Mouse (Mus musculus) midbrain, postnatal 0 days (tissue): Measurements from ENCODE around the gene Fam240b. TPM values are rescaled to one million over a fixed set of nuclear protein-coding genes. Genes with fewer than 3 reads are reported as not detected.
A peak's percentile ranks its signal among the peaks of the same experiment; 100 is the strongest.

Experiments
- ATAC-seq: fragments of 200-750 bp; cut with Nextera tagmentation; 2 replicates; pipeline ENCODE4 v1.8.0; 2017; ENCODE audit warnings: moderate number of reproducible peaks, mild to moderate bottlenecking, moderate TSS enrichment, moderate library complexity; ENCODE audit not compliant: low FRiP score
- DNase-seq: peaks from one replicate; pipeline ENCODE4 v3.0.0-alpha.2; 2015; ENCODE audit warnings: low spot score
- H3K27ac ChIP-seq: fragments of 300-500 bp; sonication (generic); 2 replicates; pipeline ENCODE4 v1.5.1; 2014; ENCODE audit warnings: low read depth, mild to moderate bottlenecking, low read length, mixed read lengths
- H3K27me3 ChIP-seq: fragments of 300-500 bp; sonication (generic); 2 replicates; pipeline ENCODE4 v1.6.1; 2014; ENCODE audit warnings: low read length, control low read depth, mixed read lengths; ENCODE audit not compliant: insufficient read depth
- H3K36me3 ChIP-seq: fragments of 300-500 bp; sonication (generic); 2 replicates; pipeline ENCODE4 v1.6.1; 2014; ENCODE audit warnings: low read length, control low read depth, mixed read lengths; ENCODE audit not compliant: insufficient read depth
- H3K4me1 ChIP-seq: fragments of 300-500 bp; sonication (generic); 2 replicates; pipeline ENCODE4 v1.6.1; 2014; ENCODE audit warnings: mild to moderate bottlenecking, control low read depth, antibody characterized with exemption, low read length, mixed read lengths; ENCODE audit not compliant: insufficient read depth
- H3K4me2 ChIP-seq: fragments of 300-500 bp; sonication (generic); 2 replicates; pipeline ENCODE4 v1.6.1; 2014; ENCODE audit warnings: low read depth, mild to moderate bottlenecking, low read length, mixed read lengths; ENCODE audit not compliant: poor library complexity, severe bottlenecking
- H3K4me3 ChIP-seq: fragments of 300-500 bp; sonication (generic); 2 replicates; pipeline ENCODE4 v1.5.1; 2014; ENCODE audit warnings: low read depth, mild to moderate bottlenecking, low read length, moderate library complexity
- H3K9ac ChIP-seq: fragments of 300-500 bp; sonication (generic); replicated peaks from 2 replicates; pipeline ENCODE4 v1.6.1; 2014; ENCODE audit warnings: mild to moderate bottlenecking, low read length, moderate library complexity, mixed read lengths; ENCODE audit not compliant: poor library complexity, severe bottlenecking
- H3K9me3 ChIP-seq: fragments of 300-500 bp; sonication (generic); 2 replicates; pipeline ENCODE4 v1.6.1; 2016; ENCODE audit warnings: low read length, control low read depth
- CTCF ChIP-seq: IDR thresholded peaks from 2 replicates; pipeline ENCODE4 v1.5.1; 2016; ENCODE audit warnings: antibody characterized with exemption, mild to moderate bottlenecking
- WGBS: fragments of 180-500 bp; shearing (Covaris S2); extraction: QIAGEN DNeasy Blood & Tissue Kit; methylation state at CpG from one replicate; pipeline ENCODE4 v1.1.7; 2014; 5-methylcytosine and 5-hydroxymethylcytosine counted together
- polyA plus RNA-seq: library from polyadenylated mRNA; unstranded; fragments of >200 nt; fragmentation: Nextera tagmentation; extraction: Ambion mirVana; gene quantifications from 2 replicates; pipeline ENCODE4 v1.2.1, GENCODE M21; 2015
- total RNA-seq: library from RNA; depleted of rRNA; stranded (reverse); fragments of >200 nt; gene quantifications from 2 replicates; pipeline ENCODE4 v1.2.3, GENCODE M21; 2014

Fam240b gene
- total and polyA plus RNA-seq, 2 experiments from 2014 or later, result not detected

DNA sequence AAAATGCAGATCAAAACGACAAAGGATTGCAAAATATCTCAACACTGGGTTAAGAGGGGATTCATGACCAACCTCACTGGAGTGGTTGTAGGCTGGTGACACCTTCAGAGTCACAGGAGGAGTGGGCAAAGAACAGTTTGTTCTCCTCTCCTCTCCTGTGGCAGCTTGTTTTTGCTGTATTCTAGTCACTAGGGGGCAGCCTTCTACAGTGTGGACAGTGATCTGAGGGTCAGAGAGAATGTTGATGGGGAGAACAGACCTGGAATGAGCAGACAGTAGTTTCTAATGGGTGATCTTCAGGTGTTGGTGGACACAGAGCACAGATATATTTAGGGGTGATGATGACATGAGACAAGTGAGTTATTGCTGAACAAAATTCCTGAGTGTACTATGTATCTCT, 49.6 kb downstream of the Fam240b start:
- WGBS, result 3% methylated on average over 1 of the region's 1 CpGs
- H3K4me2 ChIP-seq, result no peak overlapping the region
- no peak overlapping the region for H3K4me3 ChIP-seq
- H3K27me3 ChIP-seq, result no peaks in the 10 kb centered on the region
- no peaks in the 10 kb centered on the region for H3K36me3 ChIP-seq
- ATAC-seq (0 out of 2 replicates have a peak, but pooled peaks have one; percentile 51), DNase-seq (peak; percentile 60)
- no peaks in the 10 kb centered on the region for H3K9me3 ChIP-seq
- H3K9ac ChIP-seq, result no peak overlapping the region
- TF ChIP-seq CTCF, result peak; percentile 79
- H3K4me1 ChIP-seq, result no peaks in the 10 kb centered on the region
- H3K27ac ChIP-seq, result no peak overlapping the region

DNA sequence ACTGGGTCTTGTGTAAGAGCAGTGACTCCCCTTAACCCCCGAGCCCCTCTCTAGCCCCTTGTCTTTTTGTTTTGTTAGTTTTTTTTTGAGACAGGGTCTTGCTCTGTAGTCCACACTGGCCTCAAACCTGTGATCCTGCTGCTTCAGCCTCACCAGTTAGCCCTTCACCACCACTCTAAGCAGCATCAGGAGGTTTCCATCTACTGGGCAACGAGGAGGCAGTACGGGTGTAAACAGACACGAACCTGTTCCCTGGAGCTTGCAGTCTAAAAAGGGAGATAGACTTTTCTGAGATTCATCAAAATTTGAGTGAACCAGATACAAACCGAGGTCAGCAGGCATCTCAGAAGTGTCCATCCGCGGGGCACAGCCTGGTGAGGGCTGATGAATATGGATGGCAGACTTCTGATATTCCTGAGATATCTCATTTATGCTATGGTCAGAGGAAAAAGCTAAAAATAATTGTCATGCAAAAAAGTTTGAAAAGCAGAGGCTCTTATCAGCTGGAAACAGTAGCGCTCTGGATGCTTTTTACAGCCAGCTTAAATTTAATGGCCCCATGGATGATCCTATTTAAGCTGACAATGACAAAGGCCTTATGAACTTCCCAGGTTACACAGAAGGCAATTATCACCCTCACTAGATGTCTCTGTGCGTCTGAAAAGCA, 52.2 kb downstream of the Fam240b start:
- no peaks in the 10 kb centered on the region for H3K4me1 ChIP-seq
- DNase-seq (no peak), ATAC-seq (no peak)
- H3K9me3 ChIP-seq, result no peaks in the 10 kb centered on the region
- no peak overlapping the region for H3K27ac ChIP-seq
- no peak for TF ChIP-seq CTCF
- H3K9ac ChIP-seq, result no peak overlapping the region
- WGBS, result 60% methylated on average over 9 of the region's 9 CpGs
- no peak overlapping the region for H3K4me2 ChIP-seq
- no peaks in the 10 kb centered on the region for H3K36me3 ChIP-seq
- no peak overlapping the region for H3K4me3 ChIP-seq
- no peaks in the 10 kb centered on the region for H3K27me3 ChIP-seq

DNA sequence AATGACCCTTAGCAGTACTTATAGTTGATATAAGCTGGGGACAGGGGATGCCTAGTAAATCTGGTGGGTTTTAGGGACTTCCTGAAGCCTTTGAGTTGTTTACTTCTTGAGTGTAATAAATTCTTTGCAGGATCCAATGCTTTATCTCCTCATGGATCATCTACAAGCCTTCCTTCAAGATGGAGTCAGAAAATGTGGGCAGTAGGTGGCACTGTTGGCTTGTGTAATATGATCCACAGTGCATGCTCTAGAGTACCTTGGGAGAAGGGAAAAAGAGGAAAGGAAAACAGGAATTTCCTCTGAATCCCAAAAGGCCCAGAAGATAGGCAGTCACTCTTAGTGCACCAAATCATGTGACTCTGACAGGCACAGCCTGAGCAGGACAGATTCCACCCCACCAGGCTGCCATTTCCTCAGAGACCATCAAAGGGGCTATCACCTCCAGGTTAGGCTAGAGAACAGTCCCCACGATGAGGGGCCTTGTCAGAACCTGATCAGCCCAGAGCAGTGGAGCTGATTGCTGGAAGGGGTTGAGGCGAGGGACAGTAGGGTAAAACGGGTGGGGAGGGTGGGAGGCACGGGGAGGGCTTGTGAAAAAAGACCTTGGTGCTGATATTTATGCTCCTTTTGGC, 54.2 kb downstream of the Fam240b start:
- Histone ChIP-seq H3K4me3 (no peak overlapping the region), H3K4me2 (no peak overlapping the region), H3K9ac (no peak overlapping the region), H3K27ac (no peak overlapping the region), H3K36me3 (peaks cover 6% of the 10 kb centered on the region; the same call in 1 of the 2 replicates), H3K4me1 (no peaks in the 10 kb centered on the region), H3K27me3 (no peaks in the 10 kb centered on the region), H3K9me3 (no peaks in the 10 kb centered on the region)
- DNase-seq (peak; percentile 88), ATAC-seq (peak; percentile 80)
- WGBS, result 46% methylated on average over 4 of the region's 4 CpGs
- peak; percentile 83 for TF ChIP-seq CTCF

DNA sequence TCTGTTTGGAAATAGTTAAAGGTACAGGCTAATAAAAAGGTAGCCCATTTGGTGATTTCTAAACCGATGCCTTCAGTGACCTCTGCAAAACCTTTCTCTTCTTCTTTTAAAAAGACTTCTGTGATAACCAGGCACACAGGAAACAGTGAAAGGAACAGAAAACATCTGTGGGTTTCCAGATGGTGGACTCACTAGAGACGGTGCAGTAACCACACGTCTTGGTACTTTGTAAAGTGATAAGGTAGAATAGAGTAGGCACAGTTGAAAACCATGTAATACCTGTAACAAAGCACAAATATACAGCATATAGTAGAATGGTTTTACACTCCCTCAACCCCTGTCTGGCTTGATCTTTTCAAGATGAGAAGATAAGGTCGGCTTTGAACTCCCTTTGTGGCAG, 57.0 kb downstream of the Fam240b start:
- no peak overlapping the region for H3K27ac ChIP-seq
- H3K9me3 ChIP-seq, result no peaks in the 10 kb centered on the region
- H3K36me3 ChIP-seq, result peaks cover 11% of the 10 kb centered on the region; the same call in 1 of the 2 replicates
- H3K4me2 ChIP-seq, result no peak overlapping the region
- DNase-seq (no peak), ATAC-seq (no peak)
- no peak for TF ChIP-seq CTCF
- H3K4me3 ChIP-seq, result no peak overlapping the region
- no peak overlapping the region for H3K9ac ChIP-seq
- WGBS, result 82% methylated on average over 4 of the region's 4 CpGs
- H3K27me3 ChIP-seq, result no peaks in the 10 kb centered on the region
- H3K4me1 ChIP-seq, result no peaks in the 10 kb centered on the region

DNA sequence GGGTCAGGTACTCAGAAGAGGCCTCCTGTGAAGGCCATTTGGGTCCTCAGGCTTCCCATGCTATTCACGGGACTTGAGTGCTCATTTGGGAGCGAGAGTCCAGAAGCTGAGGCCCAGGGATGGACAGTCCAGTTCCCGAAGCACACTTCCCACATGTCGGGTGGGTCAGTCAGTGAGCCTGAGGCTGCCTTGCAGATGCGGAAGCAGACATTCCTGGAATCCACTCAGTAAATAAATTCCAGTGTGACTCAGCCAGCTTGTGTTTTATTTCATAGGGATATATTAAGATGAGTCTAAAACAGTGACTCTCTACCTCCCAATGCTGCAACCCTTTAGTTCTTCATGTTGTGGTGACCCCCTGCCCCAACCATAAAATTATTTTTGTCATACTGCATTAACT, 58.1 kb downstream of the Fam240b start:
- no peak for DNase-seq
- Histone ChIP-seq H3K9ac (no peak overlapping the region), H3K9me3 (no peaks in the 10 kb centered on the region), H3K4me3 (no peak overlapping the region), H3K27ac (no peak overlapping the region), H3K36me3 (peaks cover 11% of the 10 kb centered on the region; the same call in 1 of the 2 replicates), H3K4me2 (no peak overlapping the region), H3K27me3 (no peaks in the 10 kb centered on the region), H3K4me1 (no peaks in the 10 kb centered on the region)
- TF ChIP-seq CTCF, result no peak
- no peak for ATAC-seq
- WGBS, result 80% methylated on average over 5 of the region's 5 CpGs

DNA sequence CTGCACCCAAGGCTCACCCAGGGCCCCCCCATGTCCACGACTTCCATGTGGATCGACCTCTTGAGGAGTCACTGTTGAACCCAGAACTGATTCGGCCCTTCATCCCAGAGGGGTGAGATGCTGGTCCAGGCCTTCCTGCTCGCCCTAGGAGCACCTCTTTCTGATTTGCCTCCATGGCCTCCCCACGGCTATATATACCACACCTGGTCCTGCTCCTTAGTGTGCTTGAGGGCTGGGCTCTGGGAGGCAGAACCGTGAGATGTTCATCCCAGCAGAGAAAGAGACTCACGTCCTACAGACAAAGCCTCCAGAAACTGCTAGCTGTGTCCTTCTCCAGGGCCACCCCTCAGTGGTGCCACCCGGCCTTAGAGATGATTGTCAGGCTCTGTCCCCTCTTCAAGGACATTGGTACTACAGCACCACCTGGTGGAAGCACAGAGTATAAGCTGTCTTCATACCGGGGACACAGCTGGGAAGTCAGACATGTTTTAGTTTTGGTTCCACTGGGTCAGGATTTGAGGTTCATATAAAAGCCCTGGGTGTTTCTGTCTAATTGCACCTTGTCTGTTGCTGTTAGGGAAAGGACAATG, 58.6 kb downstream of the Fam240b start:
- H3K9ac ChIP-seq, result no peak overlapping the region
- no peak overlapping the region for H3K4me2 ChIP-seq
- DNase-seq (peak; percentile 81), ATAC-seq (peak; percentile 57; the same call in 1 of the 2 replicates)
- H3K27me3 ChIP-seq, result no peaks in the 10 kb centered on the region
- TF ChIP-seq CTCF, result peak; percentile 88
- WGBS, result 57% methylated on average over 9 of the region's 9 CpGs
- no peaks in the 10 kb centered on the region for H3K9me3 ChIP-seq
- H3K4me1 ChIP-seq, result no peaks in the 10 kb centered on the region
- H3K4me3 ChIP-seq, result no peak overlapping the region
- peaks cover 11% of the 10 kb centered on the region; the same call in 1 of the 2 replicates for H3K36me3 ChIP-seq
- H3K27ac ChIP-seq, result no peak overlapping the region
